Mouse (Mus musculus): ENCODE measurements around the gene Slc38a11. TPM values are rescaled to one million over a fixed set of nuclear protein-coding genes. Genes with fewer than 3 reads are reported as not detected.

The Slc38a11 gene
- total and polyA plus RNA-seq, 3 experiments, result not detected

GRCm38 (mm10) chr2:65275443-65276061 is 88.3 kb downstream of the Slc38a11 start:
- no peak overlapping the region for H3K4me3 ChIP-seq (replicated peaks in 1 of 3; ENCODE audit: low read depth in 2 of 3, low read length in 2 of 3, poor library complexity in 1 of 3)
- H3K27me3 ChIP-seq (replicated peaks), result no peaks in the 10 kb centered on the region
- H3K36me3 ChIP-seq (replicated peaks in 1 of 2; ENCODE audit: control insufficient read depth in 1 of 2, insufficient read depth in 1 of 2, low read length in 1 of 2), result no peaks in the 10 kb centered on the region
- in situ Hi-C loops (cut with MboI; ENCODE audit: low pct_ligation_motif_present, low pct_unique_long_range_greater_than_20kb, low sequenced_read_pairs) (no loop called here), dilution Hi-C loops (cut with MboI; ENCODE audit: extremely low pct_ligation_motif_present, extremely low pct_unique_long_range_greater_than_20kb, low sequenced_read_pairs) (no loop called here)
- DNase-seq (ENCODE audit: extremely low read depth), result no peak
- H3K79me2 ChIP-seq (replicated peaks; ENCODE audit: control insufficient read depth, extremely low read depth, insufficient read depth, poor library complexity, severe bottlenecking), result no peaks in the 10 kb centered on the region
- no peak overlapping the region for H3K4me2 ChIP-seq (ENCODE audit: insufficient read depth, low read depth, poor library complexity, severe bottlenecking)
- no peak overlapping the region for H3K9ac ChIP-seq (ENCODE audit: insufficient read depth, low read depth)
- TF ChIP-seq CHD1 (IDR thresholded peaks at IDR 0.05; ENCODE audit: low read depth, low read length), result no peak
- no peak for TF ChIP-seq MXI1 (IDR thresholded peaks at IDR 0.05; ENCODE audit: low read depth, low read length)
- TF ChIP-seq NRF1 (IDR thresholded peaks at IDR 0.05; ENCODE audit: low read depth, low read length), result no peak
- TF ChIP-seq SIN3A (IDR thresholded peaks at IDR 0.05; ENCODE audit: low read length), result no peak
- no peak for TF ChIP-seq JUN (IDR thresholded peaks at IDR 0.05; ENCODE audit: insufficient read depth, low read depth, low read length)
- TF ChIP-seq ZC3H11A (IDR thresholded peaks at IDR 0.05; ENCODE audit: low read depth, low read length), result no peak
- TF ChIP-seq IRF4 (IDR thresholded peaks at IDR 0.05; ENCODE audit: low read depth, low read length), result no peak
- TF ChIP-seq MAZ (IDR thresholded peaks at IDR 0.05; ENCODE audit: low read depth, low read length), result no peak
- no peak for TF ChIP-seq POLR2AphosphoS2 (IDR thresholded peaks at IDR 0.05; ENCODE audit: low read depth, low read length)
- TF ChIP-seq GABPA (IDR thresholded peaks at IDR 0.05; ENCODE audit: insufficient replicate concordance, low read depth, low read length), result no peak
- no peak for TF ChIP-seq HCFC1 (IDR thresholded peaks at IDR 0.05; ENCODE audit: low read depth, low read length)
- TF ChIP-seq USF1 (IDR thresholded peaks at IDR 0.05; ENCODE audit: low read depth, low read length), result no peak
- no peaks in the 10 kb centered on the region for H3K9me3 ChIP-seq (replicated peaks; ENCODE audit: low read length)
- peaks cover 13 to 26% of the 10 kb centered on the region in 2 experiments; a peak in 3 of 4 replicates for H3K4me1 ChIP-seq (ENCODE audit: control insufficient read depth in 1 of 2, insufficient read depth in 2 of 2)
- no peak overlapping the region for H3K27ac ChIP-seq (ENCODE audit: insufficient read depth, low read depth)

DNA sequence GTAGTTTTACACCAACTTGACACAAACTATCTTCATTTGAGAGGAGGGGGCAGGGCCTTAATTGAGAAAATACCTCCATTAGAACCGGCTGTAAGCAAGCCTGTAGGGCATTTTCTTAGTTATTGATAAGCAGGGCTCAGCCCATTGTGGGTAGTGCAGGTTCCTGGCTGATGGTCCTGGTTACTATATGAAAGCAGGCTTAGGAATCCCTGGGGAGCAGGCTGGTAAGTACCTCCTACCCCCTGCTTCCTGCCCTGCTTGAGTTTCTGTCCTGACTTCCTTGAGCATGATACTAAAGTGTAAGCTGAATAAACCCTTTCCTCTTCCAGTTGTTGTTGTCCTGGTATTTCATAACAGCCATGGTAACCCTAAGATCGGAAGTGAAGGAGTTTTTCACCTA is 89.9 kb downstream of the Slc38a11 start:
- peaks cover 8 to 14% of the 10 kb centered on the region in 2 experiments; a peak in 3 of 4 replicates for H3K4me1 ChIP-seq (ENCODE audit: control insufficient read depth in 1 of 2, insufficient read depth in 2 of 2)
- dilution Hi-C loops (cut with MboI; ENCODE audit: extremely low pct_ligation_motif_present, extremely low pct_unique_long_range_greater_than_20kb, low sequenced_read_pairs) (no loop called here), in situ Hi-C loops (cut with MboI; ENCODE audit: low pct_ligation_motif_present, low pct_unique_long_range_greater_than_20kb, low sequenced_read_pairs) (no loop called here)
- H3K27ac ChIP-seq (ENCODE audit: insufficient read depth, low read depth), result no peak overlapping the region
- peak overlapping the region; percentile 56; the same call in 1 of the 2 replicates for H3K4me2 ChIP-seq (ENCODE audit: insufficient read depth, low read depth, poor library complexity, severe bottlenecking)
- H3K4me3 ChIP-seq (replicated peaks in 1 of 3; ENCODE audit: low read depth in 2 of 3, low read length in 2 of 3, poor library complexity in 1 of 3), result no peak overlapping the region
- H3K9me3 ChIP-seq (replicated peaks; ENCODE audit: low read length), result no peaks in the 10 kb centered on the region
- TF ChIP-seq ZNF384 (IDR thresholded peaks at IDR 0.05; ENCODE audit: low read depth, low read length), result peak; percentile 16; the same call in 1 of the 2 replicates
- no peak for TF ChIP-seq ZC3H11A (IDR thresholded peaks at IDR 0.05; ENCODE audit: low read depth, low read length)
- TF ChIP-seq ETS1 (conservative IDR thresholded peaks at IDR 0.05; ENCODE audit: low read depth, low read length), result no peak
- no peak for TF ChIP-seq SMC3 (IDR thresholded peaks at IDR 0.05; ENCODE audit: low read depth, low read length)
- no peak for TF ChIP-seq JUN (IDR thresholded peaks at IDR 0.05; ENCODE audit: insufficient read depth, low read depth, low read length)
- TF ChIP-seq MAX (IDR thresholded peaks at IDR 0.05; ENCODE audit: low read length), result no peak
- TF ChIP-seq ZMIZ1 (IDR thresholded peaks at IDR 0.05; ENCODE audit: low read depth, low read length), result no peak
- no peak for TF ChIP-seq RCOR1 (conservative IDR thresholded peaks at IDR 0.05; ENCODE audit: low read depth, low read length)
- H3K79me2 ChIP-seq (replicated peaks; ENCODE audit: control insufficient read depth, extremely low read depth, insufficient read depth, poor library complexity, severe bottlenecking), result no peaks in the 10 kb centered on the region
- no peaks in the 10 kb centered on the region for H3K27me3 ChIP-seq (replicated peaks)
- peak; percentile 62 for DNase-seq (ENCODE audit: extremely low read depth)
- no peaks in the 10 kb centered on the region for H3K36me3 ChIP-seq (replicated peaks in 1 of 2; ENCODE audit: control insufficient read depth in 1 of 2, insufficient read depth in 1 of 2, low read length in 1 of 2)
- no peak overlapping the region for H3K9ac ChIP-seq (ENCODE audit: insufficient read depth, low read depth)

Measured in CH12.LX (cell line).